ENCODE assay signal across 19 mouse cellular contexts in the genomic region with DNA sequence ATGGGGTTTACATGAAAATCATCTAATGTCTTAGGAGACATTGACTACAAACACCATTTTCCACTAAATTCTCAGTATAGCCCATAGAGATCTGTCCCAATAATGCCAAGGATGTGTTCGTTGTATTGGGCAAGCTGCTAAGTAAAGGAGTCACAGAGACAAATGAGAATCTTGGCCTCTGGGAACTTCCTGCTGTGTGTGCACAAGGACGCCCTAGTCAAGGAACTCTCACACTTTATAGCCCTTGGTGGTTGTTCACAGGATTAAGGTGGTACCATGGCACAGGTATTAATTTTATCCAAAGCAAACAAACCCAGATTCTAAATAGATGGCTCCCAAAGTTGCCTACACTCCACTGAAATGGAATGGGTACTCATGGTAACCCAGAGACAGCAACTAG.
"Had no signal": no experiment of that assay in that cellular context is flagged by ENCODE, and none has a peak within 500 bp of the region (broad histone marks: within the 10 kb centered on the region; RNA-seq: fewer than 3 reads in every experiment).

No protein-coding gene starts in this region.

- H3K4me3 ChIP-seq: liver, embryonic 13.5 days; liver, embryonic 15.5 days; midbrain, embryonic 12.5 days; midbrain, embryonic 15.5 days; myocyte; neural tube, embryonic 13.5 days; neural tube, embryonic 15.5 days had no signal

- H3K4me1 ChIP-seq: liver, embryonic 13.5 days; liver, embryonic 15.5 days had no signal

- H3K27ac ChIP-seq: liver, embryonic 13.5 days; liver, embryonic 15.5 days; macrophage; midbrain, embryonic 15.5 days; neural tube, embryonic 13.5 days; neural tube, embryonic 15.5 days had no signal

- H3K9me3 ChIP-seq: liver, embryonic 13.5 days; liver, embryonic 15.5 days; midbrain, embryonic 12.5 days; midbrain, embryonic 15.5 days; neural tube, embryonic 13.5 days; neural tube, embryonic 15.5 days had no signal

- H3K9ac ChIP-seq: liver, embryonic 13.5 days; liver, embryonic 15.5 days; liver, postnatal 0 days; lung, embryonic 14.5 days; midbrain, embryonic 12.5 days; midbrain, embryonic 15.5 days; neural tube, embryonic 13.5 days; neural tube, embryonic 15.5 days had no signal

- H3K27me3 ChIP-seq: liver, embryonic 13.5 days; liver, embryonic 15.5 days; midbrain, embryonic 12.5 days; midbrain, embryonic 15.5 days; neural tube, embryonic 13.5 days; neural tube, embryonic 15.5 days had no signal

- ATAC-seq: liver, postnatal 0 days; midbrain, embryonic 15.5 days had no signal

- DNase-seq: liver, embryonic 13.5 days; liver, postnatal 0 days; lung, postnatal 10 days; retina, postnatal 1 day; right cerebral cortex, adult 18-20 months; right cerebral cortex, postnatal 25 days; right cerebral cortex, postnatal 4 days; thymus, adult 18-20 months; thymus, postnatal 14 days; thymus, postnatal 36 days had no signal

- H3K36me3 ChIP-seq: liver, embryonic 13.5 days; liver, embryonic 15.5 days; midbrain, embryonic 12.5 days; midbrain, embryonic 15.5 days; neural tube, embryonic 13.5 days; neural tube, embryonic 15.5 days had no signal

- H3K4me2 ChIP-seq: liver, embryonic 11.5 days; liver, embryonic 13.5 days; liver, embryonic 15.5 days; lung, embryonic 14.5 days; midbrain, embryonic 12.5 days; midbrain, embryonic 15.5 days; neural tube, embryonic 13.5 days; neural tube, embryonic 15.5 days had no signal
